Mouse (Mus musculus) heart, embryonic 16.5 days (tissue): ENCODE measurements around the gene Tmcc1. TPM values are rescaled to one million over a fixed set of nuclear protein-coding genes. Genes with fewer than 3 reads are reported as not detected.

Source experiments
- ATAC-seq: fragments of 200-750 bp; cut with Nextera tagmentation; replicated peaks from 2 replicates; pipeline ENCODE4 v1.8.0; 2017; ENCODE audit warnings: moderate number of reproducible peaks; ENCODE audit not compliant: insufficient read depth, low FRiP score; ENCODE audit errors: extremely low read depth
- H3K27ac ChIP-seq: fragments of 300-500 bp; sonication (generic); 2 replicates; pipeline ENCODE4 v1.5.1; 2014; ENCODE audit warnings: mild to moderate bottlenecking, low read length, control low read depth, moderate library complexity
- H3K27me3 ChIP-seq: fragments of 300-500 bp; sonication (generic); 2 replicates; pipeline ENCODE4 v1.6.1; 2014; ENCODE audit warnings: low read length, mixed read lengths; ENCODE audit not compliant: control insufficient read depth, insufficient read depth
- H3K36me3 ChIP-seq: fragments of 300-500 bp; sonication (generic); 2 replicates; pipeline ENCODE4 v1.6.1; 2014; ENCODE audit not compliant: control insufficient read depth, insufficient read depth
- H3K4me1 ChIP-seq: fragments of 300-500 bp; sonication (generic); 2 replicates; pipeline ENCODE4 v1.6.1; 2014; ENCODE audit warnings: low read length, mixed read lengths; ENCODE audit not compliant: control insufficient read depth, insufficient read depth
- H3K4me2 ChIP-seq: fragments of 300-500 bp; sonication (generic); 2 replicates; pipeline ENCODE4 v1.6.1; 2014; ENCODE audit warnings: low read depth, mild to moderate bottlenecking, control low read depth, low read length
- H3K4me3 ChIP-seq: fragments of 300-500 bp; sonication (generic); 2 replicates; pipeline ENCODE4 v1.5.1; 2014; ENCODE audit warnings: mild to moderate bottlenecking, control low read depth, low read length
- H3K9ac ChIP-seq: fragments of 300-500 bp; sonication (generic); 2 replicates; pipeline ENCODE4 v1.6.1; 2014; ENCODE audit warnings: low read length, control low read depth
- H3K9me3 ChIP-seq: fragments of 300-500 bp; sonication (generic); replicated peaks from 2 replicates; pipeline ENCODE4 v1.6.1; 2016; ENCODE audit warnings: low read length; ENCODE audit not compliant: control insufficient read depth
- WGBS: fragments of 180-500 bp; shearing (Covaris S2); extraction: QIAGEN DNeasy Blood & Tissue Kit; methylation state at CpG from one replicate; pipeline ENCODE4 v1.1.7; 2014; 5-methylcytosine and 5-hydroxymethylcytosine counted together
- polyA plus RNA-seq: library from polyadenylated mRNA; unstranded; fragments of >200 nt; fragmentation: Nextera tagmentation; extraction: Ambion mirVana; gene quantifications from 2 replicates; pipeline ENCODE4 v1.2.1, GENCODE M21; 2015

Gene Tmcc1
- polyA plus RNA-seq, 1 experiment from 2014 or later = 13.3 TPM

DNA sequence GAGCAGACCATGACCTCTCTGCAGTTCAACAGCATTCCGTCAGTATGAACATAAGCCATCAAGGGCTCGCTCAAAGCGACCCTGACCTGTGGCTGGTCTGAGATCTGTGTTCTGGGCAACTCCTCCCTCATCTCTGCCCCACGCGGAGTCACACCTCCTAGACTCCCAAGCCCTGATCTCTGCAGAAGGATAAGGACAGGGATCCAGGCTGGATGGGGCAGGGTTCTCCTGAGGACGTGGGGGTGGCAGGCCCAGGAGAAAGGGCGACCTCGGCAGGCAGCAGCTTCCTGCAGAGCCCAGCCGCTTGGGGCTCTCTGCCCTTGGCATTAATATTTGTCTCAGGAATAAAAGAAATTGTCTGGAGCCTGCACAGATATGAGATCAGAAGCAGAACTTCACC is 207.7 kb downstream of the Tmcc1 start:
- WGBS = 52% methylated on average over 9 of the region's 9 CpGs
- Histone ChIP-seq H3K4me1 (peaks cover 29% of the 10 kb centered on the region), H3K27ac (no peak overlapping the region), H3K9ac (peak overlapping the region; percentile 18), H3K36me3 (no peaks in the 10 kb centered on the region), H3K4me2 (peak overlapping the region; percentile 68), H3K4me3 (peak overlapping the region; percentile 2; the same call in 1 of the 2 replicates), H3K27me3 (no peaks in the 10 kb centered on the region), H3K9me3 (no peaks in the 10 kb centered on the region)
- ATAC-seq = no peak

DNA sequence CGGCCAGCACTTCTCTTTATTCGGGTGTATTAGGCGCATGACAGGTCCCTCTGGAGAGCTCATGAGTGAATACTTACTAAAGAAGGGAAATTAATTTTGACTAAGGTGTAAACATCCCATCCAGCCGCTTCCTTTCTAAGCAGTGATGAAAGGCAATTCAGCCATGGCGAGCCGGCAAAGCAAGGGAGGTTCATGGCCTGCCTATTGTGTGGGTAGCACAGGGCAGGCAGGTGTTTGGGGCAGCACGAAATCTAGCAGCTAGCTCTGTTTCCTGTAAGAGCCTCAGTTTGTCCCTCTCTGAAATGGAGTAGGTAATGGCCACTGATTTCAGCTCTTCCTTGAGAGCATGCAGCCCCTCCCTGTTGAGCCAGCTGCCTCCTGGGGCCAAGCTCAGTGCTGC is 208.7 kb downstream of the Tmcc1 start:
- Histone ChIP-seq H3K9ac (0 out of 2 replicates have a peak overlapping the region, but pooled peaks have one; percentile 30), H3K4me1 (peaks cover 29% of the 10 kb centered on the region), H3K4me3 (no peak overlapping the region), H3K36me3 (no peaks in the 10 kb centered on the region), H3K4me2 (peak overlapping the region; percentile 68; the same call in 1 of the 2 replicates), H3K27ac (no peak overlapping the region), H3K9me3 (no peaks in the 10 kb centered on the region), H3K27me3 (no peaks in the 10 kb centered on the region)
- 74% methylated on average over 7 of the region's 7 CpGs for WGBS
- ATAC-seq = no peak

DNA sequence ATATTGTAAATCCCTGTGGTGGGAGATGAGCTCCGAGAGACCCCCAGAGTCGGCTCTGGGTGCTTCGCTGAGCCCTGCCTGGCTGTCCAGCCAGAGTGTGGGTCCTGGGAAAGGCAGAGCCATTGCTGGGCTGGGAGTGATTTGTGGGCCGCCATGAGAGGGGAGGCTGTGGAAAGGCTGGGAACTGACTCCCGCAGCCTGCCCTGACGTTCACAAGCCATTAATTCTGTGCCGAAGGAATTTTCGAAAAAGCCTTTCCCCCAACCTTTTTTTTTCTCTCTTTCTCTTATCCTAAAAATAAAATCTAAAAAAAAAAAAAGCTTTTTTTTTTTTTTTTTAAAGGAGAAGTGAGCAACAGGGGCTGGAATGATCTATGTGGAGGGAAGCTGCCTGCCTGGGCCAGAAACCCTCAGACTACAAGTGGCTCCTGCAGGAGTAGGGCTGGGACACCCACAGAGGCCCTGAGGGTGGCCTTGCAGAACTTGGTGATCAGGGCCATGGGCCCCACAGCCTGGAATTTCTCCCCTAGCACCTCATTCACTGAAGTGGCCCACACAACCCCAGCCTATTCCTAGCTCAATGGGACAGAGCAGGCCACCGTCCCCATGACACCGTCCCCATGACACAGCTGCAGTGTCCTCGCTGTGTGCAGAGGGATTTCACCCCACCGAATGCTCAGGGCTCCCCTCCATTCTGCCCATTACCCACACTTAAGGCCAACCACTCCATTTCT is 209.8 kb downstream of the Tmcc1 start:
- H3K9me3 ChIP-seq = no peaks in the 10 kb centered on the region
- H3K9ac ChIP-seq = peak overlapping the region; percentile 15
- no peak for ATAC-seq
- peak overlapping the region; percentile 40; the same call in 1 of the 2 replicates for H3K27ac ChIP-seq
- 59% methylated on average over 12 of the region's 12 CpGs for WGBS
- no peak overlapping the region for H3K4me3 ChIP-seq
- no peaks in the 10 kb centered on the region for H3K36me3 ChIP-seq
- peak overlapping the region; percentile 12 for H3K4me2 ChIP-seq
- peaks cover 29% of the 10 kb centered on the region for H3K4me1 ChIP-seq
- no peaks in the 10 kb centered on the region for H3K27me3 ChIP-seq

DNA sequence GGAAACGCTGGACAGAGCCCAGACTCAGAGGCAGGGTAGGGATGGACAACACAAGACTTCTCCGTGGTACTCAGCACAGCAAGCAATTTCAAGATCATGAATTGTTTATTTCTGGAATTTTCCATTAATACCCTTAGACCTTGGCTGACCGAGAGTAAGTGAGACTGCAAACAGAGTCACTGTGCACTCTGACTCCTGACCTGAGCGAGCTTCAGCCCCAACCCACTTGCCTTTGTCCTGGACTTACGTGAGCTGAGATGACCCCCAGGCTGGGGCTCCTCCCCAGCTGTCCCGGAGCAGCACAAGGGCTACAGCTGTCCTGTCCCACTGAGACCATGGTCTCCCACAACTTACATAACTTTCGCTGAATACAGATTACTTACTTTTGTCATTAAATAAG is 210.4 kb downstream of the Tmcc1 start:
- peaks cover 29% of the 10 kb centered on the region for H3K4me1 ChIP-seq
- H3K36me3 ChIP-seq = no peaks in the 10 kb centered on the region
- H3K9ac ChIP-seq = no peak overlapping the region
- no peaks in the 10 kb centered on the region for H3K27me3 ChIP-seq
- H3K27ac ChIP-seq = no peak overlapping the region
- WGBS = 59% methylated on average over 7 of the region's 7 CpGs
- peak overlapping the region; percentile 12; the same call in 1 of the 2 replicates for H3K4me2 ChIP-seq
- no peak overlapping the region for H3K4me3 ChIP-seq
- no peaks in the 10 kb centered on the region for H3K9me3 ChIP-seq
- no peak for ATAC-seq

DNA sequence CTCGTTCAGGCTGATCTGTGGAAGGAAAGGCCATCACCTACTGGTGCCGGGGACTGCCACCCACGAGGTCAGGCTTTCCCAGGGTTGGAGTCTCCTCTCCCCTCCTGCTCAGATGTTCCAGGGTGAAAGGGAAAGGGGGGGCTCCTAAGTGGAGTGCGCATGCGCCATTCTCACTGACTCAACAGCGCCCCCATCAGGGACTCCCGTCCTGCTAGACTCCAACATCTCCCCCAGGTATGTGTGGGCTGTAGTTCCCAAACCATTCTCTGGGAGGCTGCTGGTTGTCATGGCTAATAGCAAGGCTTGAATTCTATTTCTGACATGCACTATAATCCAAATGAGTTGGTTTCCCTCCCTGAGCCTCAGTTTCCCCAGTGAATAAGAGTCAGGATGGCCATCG is 214.7 kb downstream of the Tmcc1 start:
- Histone ChIP-seq H3K9ac (no peak overlapping the region), H3K36me3 (no peaks in the 10 kb centered on the region), H3K4me3 (no peak overlapping the region), H3K9me3 (no peaks in the 10 kb centered on the region), H3K4me1 (peaks cover 6% of the 10 kb centered on the region), H3K27me3 (no peaks in the 10 kb centered on the region), H3K4me2 (no peak overlapping the region), H3K27ac (no peak overlapping the region)
- ATAC-seq = no peak
- 73% methylated on average over 8 of the region's 8 CpGs for WGBS

DNA sequence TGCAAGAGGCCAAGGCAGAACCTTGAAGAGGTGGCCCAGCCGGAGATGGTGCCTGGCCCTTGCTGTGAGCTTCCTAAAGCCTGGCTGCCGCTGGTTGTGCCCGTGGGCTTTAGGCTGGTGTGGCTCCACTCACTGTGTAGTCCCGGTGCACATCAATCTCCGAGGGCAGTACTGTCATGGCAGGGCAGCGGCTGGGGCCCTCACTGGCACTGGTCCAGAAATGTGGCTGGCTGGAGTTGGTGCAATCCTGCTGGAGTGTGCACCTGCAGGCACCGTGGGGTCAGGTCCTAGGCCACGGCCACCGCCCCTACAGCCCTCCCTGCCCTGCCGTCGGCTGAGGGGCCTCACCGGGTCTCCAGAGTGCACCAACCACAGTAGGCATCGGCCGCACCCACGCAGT is 215.5 kb downstream of the Tmcc1 start:
- Histone ChIP-seq H3K4me2 (no peak overlapping the region), H3K4me1 (peaks cover 3% of the 10 kb centered on the region; the same call in 1 of the 2 replicates), H3K27me3 (no peaks in the 10 kb centered on the region), H3K9me3 (no peaks in the 10 kb centered on the region), H3K27ac (no peak overlapping the region), H3K4me3 (no peak overlapping the region), H3K36me3 (no peaks in the 10 kb centered on the region), H3K9ac (no peak overlapping the region)
- ATAC-seq = no peak
- 75% methylated on average over 15 of the region's 15 CpGs for WGBS

DNA sequence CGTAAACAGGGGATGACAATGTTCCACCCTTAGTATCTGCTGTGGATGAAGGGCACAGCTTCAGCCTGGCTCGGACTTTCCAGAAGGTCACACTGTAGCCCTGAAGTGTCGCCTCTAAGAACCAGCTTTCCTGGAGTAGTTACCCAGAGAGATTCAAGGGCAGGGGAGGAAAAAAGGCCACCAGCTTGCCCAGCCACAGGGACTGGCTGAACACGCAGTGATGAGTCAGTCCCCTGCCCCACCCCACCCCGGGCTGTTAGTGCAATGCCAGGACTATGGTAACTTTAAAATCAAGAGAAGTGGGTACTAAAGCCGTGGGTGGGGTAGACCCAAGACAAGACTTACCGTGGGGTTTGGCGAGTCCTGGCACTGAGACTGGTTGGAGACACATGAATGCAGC is 217.7 kb downstream of the Tmcc1 start:
- Histone ChIP-seq H3K4me2 (no peak overlapping the region), H3K27me3 (no peaks in the 10 kb centered on the region), H3K4me1 (peaks cover 22% of the 10 kb centered on the region), H3K4me3 (no peak overlapping the region), H3K9ac (no peak overlapping the region), H3K9me3 (no peaks in the 10 kb centered on the region), H3K36me3 (no peaks in the 10 kb centered on the region), H3K27ac (no peak overlapping the region)
- ATAC-seq = no peak
- WGBS = 82% methylated on average over 8 of the region's 8 CpGs

DNA sequence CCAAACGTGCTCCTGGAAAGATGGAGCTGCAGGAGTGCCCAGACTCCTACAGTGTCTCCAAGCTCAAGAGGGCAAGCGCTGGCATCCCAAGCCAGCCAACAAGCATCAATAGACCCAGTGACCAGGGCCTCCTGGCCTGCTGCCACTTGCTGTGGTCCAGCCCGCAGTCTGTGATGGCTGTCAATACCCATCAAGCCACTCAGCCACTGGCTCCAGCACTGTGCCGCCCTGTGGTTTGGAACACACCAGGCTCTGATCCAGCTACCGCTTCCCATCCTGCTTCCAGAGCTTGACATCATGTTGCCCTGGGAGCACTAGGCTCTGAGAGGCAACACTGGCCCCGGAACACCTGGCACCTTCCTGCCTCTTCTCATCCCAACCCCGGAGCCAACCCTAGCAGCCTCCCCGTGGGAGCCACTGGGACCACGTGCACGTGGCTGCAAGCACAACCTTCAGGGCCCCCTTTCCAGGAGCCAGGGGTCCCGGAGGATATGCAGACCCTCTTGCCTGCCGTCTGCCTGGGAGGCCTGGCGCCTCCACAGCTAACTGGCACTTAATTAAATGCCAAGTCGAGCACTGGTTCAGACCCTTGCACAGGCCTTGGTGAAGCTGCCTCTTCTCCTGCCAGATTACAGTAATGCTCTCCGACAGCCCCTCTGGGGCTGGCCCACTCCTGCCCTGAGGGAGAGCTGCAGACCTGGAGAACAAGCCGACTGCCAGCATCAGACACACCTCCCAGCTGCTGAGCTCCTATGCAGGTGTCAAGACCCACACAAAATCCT is 219.2 kb downstream of the Tmcc1 start:
- 68% methylated on average over 16 of the region's 16 CpGs for WGBS
- ATAC-seq = no peak
- H3K4me2 ChIP-seq = no peak overlapping the region
- no peak overlapping the region for H3K27ac ChIP-seq
- no peaks in the 10 kb centered on the region for H3K9me3 ChIP-seq
- no peak overlapping the region for H3K9ac ChIP-seq
- H3K4me3 ChIP-seq = no peak overlapping the region
- peaks cover 25% of the 10 kb centered on the region for H3K4me1 ChIP-seq
- H3K36me3 ChIP-seq = no peaks in the 10 kb centered on the region
- no peaks in the 10 kb centered on the region for H3K27me3 ChIP-seq
